24 mouse cellular contexts compared by ENCODE assay signal in the genomic region with DNA sequence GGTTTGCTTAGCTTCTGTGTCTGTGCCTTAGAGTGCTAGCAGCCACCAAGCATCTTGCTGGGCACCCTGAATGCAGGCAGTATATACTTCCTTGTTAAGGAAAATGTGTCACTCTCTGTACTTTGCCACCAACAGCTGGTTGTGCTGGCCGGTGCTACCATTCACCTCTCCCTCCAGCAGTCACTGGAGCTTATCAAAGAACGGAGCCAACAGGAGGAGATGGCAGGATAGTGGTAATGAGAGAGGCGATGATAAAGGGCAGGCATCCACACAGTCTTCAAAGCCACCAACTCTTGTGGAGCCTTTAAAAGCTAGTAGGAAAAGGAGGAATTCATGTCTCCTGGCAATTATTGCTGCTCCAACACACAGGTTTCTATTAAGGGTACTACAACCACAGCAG. TPM values are rescaled to one million over a fixed set of nuclear protein-coding genes. Genes with fewer than 3 reads are reported as not detected.
DNase-seq lines count a peak whose midpoint lies in the region; ATAC-seq and TF ChIP-seq lines count a peak whose summit lies in the region.
"Had no signal": no experiment of that assay in that cellular context is flagged by ENCODE, and none has a peak within 500 bp of the region (broad histone marks: within the 10 kb centered on the region; RNA-seq: fewer than 3 reads in every experiment).

No protein-coding gene starts in this region.

- 34% methylated on average over 3 of the region's 3 CpGs for WGBS in liver, embryonic 13.5 days (ENCODE audit: insufficient replicate concordance)
- WGBS in liver, postnatal 0 days (ENCODE audit: insufficient replicate concordance) = 50% methylated on average over 3 of the region's 3 CpGs

- no peak overlapping the region for H3K4me3 ChIP-seq in gastrocnemius, adult 2 months
- H3K4me3 ChIP-seq in liver, embryonic 13.5 days (replicated peaks) = no peak overlapping the region
- no peak overlapping the region for H3K4me3 ChIP-seq in liver, postnatal 0 days (ENCODE audit: low read depth, low read length)
- H3K4me3 ChIP-seq: forebrain, embryonic 10.5 days; heart, adult 2 months; heart, embryonic 10.5 days; heart, embryonic 13.5 days; hindbrain, embryonic 12.5 days; hindbrain, embryonic 15.5 days had no signal

- 0 out of 2 replicates have a peak, but pooled peaks cover 4% of the 10 kb centered on the region for H3K4me1 ChIP-seq in liver, embryonic 13.5 days (replicated peaks)
- 0 out of 2 replicates have a peak, but pooled peaks cover 4% of the 10 kb centered on the region for H3K4me1 ChIP-seq in liver, postnatal 0 days (ENCODE audit: insufficient read depth)

- no peaks in the 10 kb centered on the region for H3K27me3 ChIP-seq in liver, embryonic 13.5 days
- H3K27me3 ChIP-seq in liver, postnatal 0 days (ENCODE audit: insufficient read depth, low read length) = no peaks in the 10 kb centered on the region
- H3K27me3 ChIP-seq: heart, embryonic 13.5 days; hindbrain, embryonic 12.5 days; hindbrain, embryonic 15.5 days had no signal

- DNase-seq in gastrocnemius, adult 2 months = peak; percentile 28
- DNase-seq in gastrocnemius, adult 18-20 months (ENCODE audit: low spot score) = no peak
- DNase-seq in liver, embryonic 13.5 days = no peak
- no peak for DNase-seq in liver, postnatal 0 days
- DNase-seq in brain, embryonic 14.5 days (ENCODE audit: low read depth) = peak; percentile 57
- DNase-seq in urinary bladder, postnatal 36 days (ENCODE audit: low spot score in 2 of 2) = no peak
- DNase-seq: adrenal gland, adult 8-10 months; adrenal gland, postnatal 25 days; cerebellum, adult 18-20 months; cerebellum, adult 9-10 months; cerebellum, postnatal 14 days; forebrain, postnatal 0 days; gastrocnemius, postnatal 25 days; heart, adult 2 months; heart, postnatal 14 days had no signal

- TF ChIP-seq CTCF in gastrocnemius, adult 2 months (IDR thresholded peaks at IDR 0.05) = no peak
- no peak for TF ChIP-seq CTCF in liver, postnatal 0 days (IDR thresholded peaks at IDR 0.05; ENCODE audit: low read depth)
- no peak for TF ChIP-seq CTCF in brain, embryonic 14.5 days (IDR thresholded peaks at IDR 0.05; ENCODE audit: borderline replicate concordance, extremely low read depth, insufficient read depth, insufficient read length)

- H3K9ac ChIP-seq in liver, embryonic 13.5 days = no peak overlapping the region
- no peak overlapping the region for H3K9ac ChIP-seq in liver, postnatal 0 days (replicated peaks)
- H3K9ac ChIP-seq: forebrain, postnatal 0 days; heart, embryonic 13.5 days; hindbrain, embryonic 12.5 days; hindbrain, embryonic 15.5 days had no signal

- intact Hi-C loops in gastrocnemius, adult 2 months (cut with DNase I) = no loop called here

- no peak for TF ChIP-seq EP300 in liver, postnatal 0 days (IDR thresholded peaks at IDR 0.05; ENCODE audit: low read depth)

- TF ChIP-seq POLR2A in brain, embryonic 14.5 days (IDR thresholded peaks at IDR 0.05; ENCODE audit: borderline replicate concordance, extremely low read depth, insufficient read depth, insufficient read length, poor library complexity, severe bottlenecking) = no peak

- H3K9me3 ChIP-seq in liver, embryonic 13.5 days (replicated peaks) = no peaks in the 10 kb centered on the region
- H3K9me3 ChIP-seq in liver, postnatal 0 days (ENCODE audit: low read length) = no peaks in the 10 kb centered on the region
- H3K9me3 ChIP-seq: forebrain, embryonic 10.5 days; heart, embryonic 10.5 days; heart, embryonic 13.5 days; hindbrain, embryonic 12.5 days; hindbrain, embryonic 15.5 days had no signal

- peaks cover 70% of the 10 kb centered on the region for H3K36me3 ChIP-seq in liver, embryonic 13.5 days
- H3K36me3 ChIP-seq in liver, postnatal 0 days (replicated peaks; ENCODE audit: insufficient read depth, low read length) = peaks cover 14% of the 10 kb centered on the region
- H3K36me3 ChIP-seq: hindbrain, embryonic 12.5 days had no signal

- no peak overlapping the region for H3K27ac ChIP-seq in gastrocnemius, adult 2 months
- H3K27ac ChIP-seq in liver, embryonic 13.5 days = no peak overlapping the region
- H3K27ac ChIP-seq in liver, postnatal 0 days (ENCODE audit: low read depth) = no peak overlapping the region
- H3K27ac ChIP-seq: forebrain, embryonic 10.5 days; heart, adult 2 months; heart, embryonic 10.5 days; heart, embryonic 13.5 days; hindbrain, embryonic 12.5 days; hindbrain, embryonic 15.5 days had no signal

- peak; percentile 46 for ATAC-seq in liver, embryonic 13.5 days (ENCODE audit: low read depth)
- no peak for ATAC-seq in liver, postnatal 0 days
- 0 out of 2 replicates have a peak, but pooled peaks have one; percentile 52 for ATAC-seq in megakaryocyte-erythroid progenitor cell, adult 5-6 weeks (replicated peaks; ENCODE audit: low FRiP score, low TSS enrichment, poor library complexity, severe bottlenecking)
- ATAC-seq: activated CD4-positive, CD25-positive, alpha-beta regulatory T cell, adult 4 months; CD4-positive, CD25-positive, alpha-beta regulatory T cell, adult 4 months; forebrain, postnatal 0 days; intestine, postnatal 0 days had no signal

- no peak overlapping the region for H3K4me2 ChIP-seq in liver, embryonic 13.5 days
- no peak overlapping the region for H3K4me2 ChIP-seq in liver, postnatal 0 days (ENCODE audit: low read depth, low read length)
- H3K4me2 ChIP-seq: heart, embryonic 13.5 days; hindbrain, embryonic 12.5 days; hindbrain, embryonic 15.5 days had no signal

RNA-seq across cellular contexts. Expression of a gene that starts 57.0 kb away (rescaled TPM):
- total RNA-seq in gastrocnemius, adult 2 months (2021) = 10 to 100 TPM; 13.6 to 14.4 TPM
- 10 to 100 TPM; 14.8 to 23.0 TPM for total RNA-seq in gastrocnemius, adult 18-20 months (2021)
- polyA plus RNA-seq in liver, embryonic 13.5 days (2015; fragmentation: Nextera tagmentation; extraction: Ambion mirVana) = 50.0 and 51.6 TPM in 2 replicates
- polyA plus RNA-seq in liver, postnatal 0 days (2015; fragmentation: Nextera tagmentation; extraction: Ambion mirVana) = 49.2 and 50.5 TPM in 2 replicates
- polyA plus RNA-seq in brain, embryonic 14.5 days (2012; rRNA removed) = 113 and 208 TPM in 2 replicates
- total RNA-seq in megakaryocyte-erythroid progenitor cell, adult 5-6 weeks (2014; fragmentation: Nextera tagmentation) = 53.4 and 73.9 TPM in 2 replicates
- 145 and 217 TPM in 2 replicates for total RNA-seq in megakaryocyte-erythroid progenitor cell, adult 5-6 weeks (2017)

Comparison
In these comparisons a context has a peak if more than half of its experiments do, and no peak if none do; other contexts are left out.
1. DNase-seq: peak in gastrocnemius, adult 2 months (single experiment) and brain, embryonic 14.5 days (single experiment); none in gastrocnemius, adult 18-20 months (single experiment), liver, embryonic 13.5 days (single experiment), liver, postnatal 0 days (single experiment) and urinary bladder, postnatal 36 days (0 of 2).